Comparison of ENCODE assay signal across 8 mouse cellular contexts in the genomic region with DNA sequence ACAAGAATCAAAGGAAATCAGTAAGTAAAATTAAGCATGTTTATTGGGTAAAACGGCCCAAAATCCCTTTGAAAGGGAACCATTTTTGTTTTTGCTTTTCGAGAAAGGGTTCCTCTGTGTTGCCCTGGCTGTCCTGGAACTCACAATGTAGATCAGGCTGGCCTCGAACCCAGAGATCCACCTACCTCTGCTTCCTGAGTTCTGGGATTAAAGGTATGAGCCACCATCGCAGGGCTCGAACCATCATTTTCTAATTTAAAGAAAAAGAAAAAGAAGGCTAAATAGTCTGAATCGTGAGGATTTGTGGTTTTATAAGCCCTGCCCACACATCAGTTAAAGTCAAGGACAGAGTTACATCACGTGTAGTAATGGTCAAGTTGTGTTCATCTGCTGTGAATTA. TPM values are rescaled to one million over a fixed set of nuclear protein-coding genes. Genes with fewer than 3 reads are reported as not detected.
DNase-seq lines count a peak whose midpoint lies in the region; ATAC-seq and TF ChIP-seq lines count a peak whose summit lies in the region.

No protein-coding gene starts in this region.

- no peak for TF ChIP-seq CTCF in lung, embryonic 14.5 days (IDR thresholded peaks at IDR 0.05; ENCODE audit: low read depth)
- TF ChIP-seq CTCF in cortical plate, adult 2 months (IDR thresholded peaks at IDR 0.05; ENCODE audit: extremely low read depth, insufficient read depth, low read length): no peak
- no peak for TF ChIP-seq CTCF in intestine, postnatal 0 days (IDR thresholded peaks at IDR 0.05; ENCODE audit: low read depth)
- TF ChIP-seq CTCF in olfactory bulb, adult 2 months (IDR thresholded peaks at IDR 0.05; ENCODE audit: insufficient read depth, low read depth, low read length): no peak

- 38% methylated on average over 7 of the region's 7 CpGs for WGBS in lung, embryonic 14.5 days
- 39% methylated on average over 7 of the region's 7 CpGs for WGBS in intestine, postnatal 0 days
- WGBS in olfactory bulb, adult 2 months: 27% methylated on average over 7 of the region's 7 CpGs

- H3K27me3 ChIP-seq in lung, embryonic 14.5 days (ENCODE audit: insufficient read depth, low read length): no peaks in the 10 kb centered on the region
- H3K27me3 ChIP-seq in intestine, postnatal 0 days (replicated peaks; ENCODE audit: control insufficient read depth, insufficient read depth, low read length): no peaks in the 10 kb centered on the region

- H3K4me1 ChIP-seq in lung, embryonic 14.5 days (ENCODE audit: insufficient read depth): 0 out of 2 replicates have a peak, but pooled peaks cover 4% of the 10 kb centered on the region
- peaks cover 6% of the 10 kb centered on the region for H3K4me1 ChIP-seq in cortical plate, adult 2 months (ENCODE audit: control insufficient read depth, insufficient read depth, low read length)
- no peaks in the 10 kb centered on the region; the same call in 1 of the 2 replicates for H3K4me1 ChIP-seq in intestine, postnatal 0 days (replicated peaks; ENCODE audit: control insufficient read depth, insufficient read depth, low read length)
- peaks cover 3% of the 10 kb centered on the region; the same call in 1 of the 2 replicates for H3K4me1 ChIP-seq in olfactory bulb, adult 2 months (ENCODE audit: control insufficient read depth, insufficient read depth, low read length)

- H3K27ac ChIP-seq in lung, embryonic 14.5 days (ENCODE audit: low read depth): no peak overlapping the region; the same call in 1 of the 2 replicates
- no peak overlapping the region for H3K27ac ChIP-seq in cortical plate, adult 2 months (ENCODE audit: insufficient read depth, low read length)
- H3K27ac ChIP-seq in intestine, postnatal 0 days (ENCODE audit: low read depth, low read length): no peak overlapping the region
- no peak overlapping the region for H3K27ac ChIP-seq in olfactory bulb, adult 2 months (ENCODE audit: insufficient read depth, low read depth, low read length)

- H3K4me3 ChIP-seq in lung, embryonic 14.5 days (ENCODE audit: low read depth, low read length): peak overlapping the region; percentile 85
- peak overlapping the region; percentile 87 for H3K4me3 ChIP-seq in cortical plate, adult 2 months (ENCODE audit: insufficient read depth, low read length)
- H3K4me3 ChIP-seq in intestine, postnatal 0 days (ENCODE audit: low read depth, low read length): peak overlapping the region; percentile 92
- H3K4me3 ChIP-seq in olfactory bulb, adult 2 months (ENCODE audit: insufficient read depth, low read depth, low read length): peak overlapping the region; percentile 60

- peak overlapping the region; percentile 61 for H3K4me2 ChIP-seq in lung, embryonic 14.5 days
- peak overlapping the region; percentile 74 for H3K4me2 ChIP-seq in intestine, postnatal 0 days (replicated peaks; ENCODE audit: low read depth)

- no peak for TF ChIP-seq POLR2A in cortical plate, adult 2 months (IDR thresholded peaks at IDR 0.05; ENCODE audit: extremely low read depth, insufficient read depth, low read length)
- TF ChIP-seq POLR2A in olfactory bulb, adult 2 months (IDR thresholded peaks at IDR 0.05; ENCODE audit: insufficient read depth, low read depth, low read length): no peak

- DNase-seq in lung, embryonic 14.5 days: peak; percentile 23
- DNase-seq in lung, postnatal 36 days: no peak
- no peak for DNase-seq in T-cell, adult 2 months (ENCODE audit: low spot score)
- no peak for DNase-seq in thymus, postnatal 25 days
- no peak for DNase-seq in left cerebral cortex, postnatal 36 days (ENCODE audit: low spot score in 2 of 2)

- H3K36me3 ChIP-seq in lung, embryonic 14.5 days (ENCODE audit: insufficient read depth): peaks cover 25% of the 10 kb centered on the region
- H3K36me3 ChIP-seq in intestine, postnatal 0 days (ENCODE audit: control insufficient read depth, insufficient read depth): peaks cover 6% of the 10 kb centered on the region; the same call in 1 of the 2 replicates

- peak overlapping the region; percentile 93 for H3K9ac ChIP-seq in lung, embryonic 14.5 days
- H3K9ac ChIP-seq in intestine, postnatal 0 days (ENCODE audit: low read depth, low read length): peak overlapping the region; percentile 89; the same call in 1 of the 2 replicates

- intact Hi-C loops in left cerebral cortex, postnatal 36 days (cut with DNase I): no loop called here

- H3K9me3 ChIP-seq in lung, embryonic 14.5 days (ENCODE audit: low read depth, low read length): peaks cover 5% of the 10 kb centered on the region; the same call in 1 of the 2 replicates
- no peaks in the 10 kb centered on the region for H3K9me3 ChIP-seq in intestine, postnatal 0 days (ENCODE audit: control insufficient read depth)

- no peak for ATAC-seq in lung, embryonic 14.5 days (ENCODE audit: insufficient read depth)
- no peak for ATAC-seq in intestine, postnatal 0 days

RNA-seq across cellular contexts. Expression of a gene that starts 1.1 kb away (rescaled TPM):
- 32.3 and 36.1 TPM in 2 replicates for polyA plus RNA-seq in lung, embryonic 14.5 days (2014; fragmentation: Nextera tagmentation; extraction: Ambion mirVana)
- polyA plus RNA-seq in cortical plate, adult 2 months (2012; rRNA removed): 15.2 and 16.4 TPM in 2 replicates
- 11.9 and 14.2 TPM in 2 replicates for polyA plus RNA-seq in intestine, postnatal 0 days (2015; fragmentation: Nextera tagmentation; extraction: Ambion mirVana)
- polyA plus RNA-seq in olfactory bulb, adult 2 months (2012; ENCODE audit: insufficient read depth, insufficient read length, low replicate concordance, missing spikeins): not detected in 2 replicates
- 10 to 100 TPM; 24.8 to 29.8 TPM for total RNA-seq in left cerebral cortex, postnatal 36 days (2021)

RNA-seq across cellular contexts. Expression of a gene that starts 7.1 kb away (rescaled TPM):
- not detected in 2 replicates for polyA plus RNA-seq in lung, embryonic 14.5 days (2014; fragmentation: Nextera tagmentation; extraction: Ambion mirVana)
- 0.27 and 0.32 TPM in 2 replicates for polyA plus RNA-seq in cortical plate, adult 2 months (2012; rRNA removed)
- not detected in 2 replicates for polyA plus RNA-seq in intestine, postnatal 0 days (2015; fragmentation: Nextera tagmentation; extraction: Ambion mirVana)
- not detected in 2 replicates for polyA plus RNA-seq in olfactory bulb, adult 2 months (2012; ENCODE audit: insufficient read depth, insufficient read length, low replicate concordance, missing spikeins)
- not detected for total RNA-seq in left cerebral cortex, postnatal 36 days (2021)

RNA-seq across cellular contexts. Expression of a gene that starts 31.4 kb away (rescaled TPM):
- polyA plus RNA-seq in lung, embryonic 14.5 days (2014; fragmentation: Nextera tagmentation; extraction: Ambion mirVana): 17.3 and 20.4 TPM in 2 replicates
- polyA plus RNA-seq in cortical plate, adult 2 months (2012; rRNA removed): 11.1 and 11.7 TPM in 2 replicates
- 10.7 and 11.8 TPM in 2 replicates for polyA plus RNA-seq in intestine, postnatal 0 days (2015; fragmentation: Nextera tagmentation; extraction: Ambion mirVana)
- polyA plus RNA-seq in olfactory bulb, adult 2 months (2012; ENCODE audit: insufficient read depth, insufficient read length, low replicate concordance, missing spikeins): not detected in 2 replicates
- total RNA-seq in left cerebral cortex, postnatal 36 days (2021): 10 to 100 TPM; 12.2 to 14.4 TPM

RNA-seq across cellular contexts. Expression of a gene that starts 31.4 kb away (rescaled TPM):
- polyA plus RNA-seq in lung, embryonic 14.5 days (2014; fragmentation: Nextera tagmentation; extraction: Ambion mirVana): 19.9 and 23.9 TPM in 2 replicates
- 24.8 and 27.0 TPM in 2 replicates for polyA plus RNA-seq in cortical plate, adult 2 months (2012; rRNA removed)
- 4.9 and 5.1 TPM in 2 replicates for polyA plus RNA-seq in intestine, postnatal 0 days (2015; fragmentation: Nextera tagmentation; extraction: Ambion mirVana)
- polyA plus RNA-seq in olfactory bulb, adult 2 months (2012; ENCODE audit: insufficient read depth, insufficient read length, low replicate concordance, missing spikeins): not detected in 2 replicates
- 10 to 100 TPM; 48.7 to 49.2 TPM for total RNA-seq in left cerebral cortex, postnatal 36 days (2021)

RNA-seq across cellular contexts. Expression of a gene that starts 53.7 kb away (rescaled TPM):
- polyA plus RNA-seq in lung, embryonic 14.5 days (2014; fragmentation: Nextera tagmentation; extraction: Ambion mirVana): 20.8 and 23.2 TPM in 2 replicates
- polyA plus RNA-seq in cortical plate, adult 2 months (2012; rRNA removed): 16.1 and 17.1 TPM in 2 replicates
- 6.8 and 7.4 TPM in 2 replicates for polyA plus RNA-seq in intestine, postnatal 0 days (2015; fragmentation: Nextera tagmentation; extraction: Ambion mirVana)
- 56.5 TPM in 1 of 2 replicates, not detected in the other for polyA plus RNA-seq in olfactory bulb, adult 2 months (2012; ENCODE audit: insufficient read depth, insufficient read length, low replicate concordance, missing spikeins)
- 10 to 100 TPM; 47.4 to 57.4 TPM for total RNA-seq in left cerebral cortex, postnatal 36 days (2021)

Comparison
In these comparisons a context has a peak if more than half of its experiments do, and no peak if none do; other contexts are left out.
1. RNA of a gene that starts 31.4 kb away (polyA plus RNA-seq): 17.3 to 20.4 TPM in lung, embryonic 14.5 days, 11.1 to 11.7 TPM in cortical plate, adult 2 months and 10.7 to 11.8 TPM in intestine, postnatal 0 days; not detected in olfactory bulb, adult 2 months; every median in the first group is over 10 times any median in the second.
2. Peak in every context shown above with its lines, with median percentiles within 50 percentile points of each other: H3K4me3 ChIP-seq.